Mouse (Mus musculus): Measurements from ENCODE around the gene Bhlhe41. TPM values are rescaled to one million over a fixed set of nuclear protein-coding genes. Genes with fewer than 3 reads are reported as not detected.

The Bhlhe41 gene
- polyA plus RNA-seq, 1 experiment from 2014 or later, result 3.0 TPM

DNA sequence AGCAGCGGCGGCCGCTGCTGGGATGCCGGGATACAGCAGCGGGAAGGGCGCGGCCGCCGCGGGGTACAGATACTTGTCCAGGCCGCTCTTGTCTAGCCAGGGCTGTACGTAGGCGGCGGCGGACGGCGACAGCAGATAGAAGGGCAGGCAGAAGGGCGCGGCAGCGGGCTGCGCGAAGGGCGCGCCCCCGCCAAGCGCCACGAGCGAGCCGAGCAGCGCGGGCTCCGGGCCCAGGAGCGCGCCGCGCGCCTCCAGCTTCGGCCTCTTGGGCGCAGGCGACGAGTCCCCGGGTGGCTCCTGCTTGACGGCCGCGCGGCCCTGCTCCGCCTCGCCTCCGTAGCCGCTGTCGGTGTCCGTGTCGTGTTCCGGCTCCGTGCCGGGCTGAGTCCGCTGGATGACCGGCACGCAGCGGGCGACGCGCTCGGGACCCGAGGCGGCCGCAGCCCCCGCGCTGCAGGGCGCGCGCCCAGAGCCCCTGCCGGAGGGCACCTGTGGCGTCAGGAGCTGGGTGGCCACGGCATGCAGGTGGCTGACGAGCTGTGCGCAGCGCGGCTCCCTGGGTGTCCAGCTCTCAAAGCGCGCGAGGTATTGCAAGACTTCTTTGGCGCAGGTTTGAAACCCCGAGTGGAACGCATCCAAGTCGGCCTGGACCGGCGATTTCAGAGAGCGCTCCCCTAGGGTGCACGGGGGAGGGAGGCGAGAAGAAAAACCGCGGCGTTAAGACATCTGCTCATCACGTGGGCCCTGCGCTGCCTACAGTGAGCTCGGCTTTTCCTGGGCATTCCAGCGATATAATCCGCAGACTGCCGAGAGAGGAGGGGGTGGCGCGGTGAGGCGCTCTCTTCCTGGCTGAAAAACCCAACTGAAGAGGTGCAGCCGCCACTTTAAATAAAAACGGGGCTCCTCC lies 2.0 kb downstream of the Bhlhe41 start:
- Histone ChIP-seq H3K36me3 (ENCODE audit: control insufficient read depth, insufficient read depth, low read length) (no peaks in the 10 kb centered on the region), H3K9ac (ENCODE audit: low read depth, low read length) (peak overlapping the region; percentile 71), H3K27ac (replicated peaks; ENCODE audit: low read depth, low read length) (no peak overlapping the region), H3K4me2 (ENCODE audit: low read depth, low read length) (peak overlapping the region; percentile 100), H3K27me3 (replicated peaks; ENCODE audit: control insufficient read depth, insufficient read depth, low read length) (peaks cover 44% of the 10 kb centered on the region), H3K9me3 (ENCODE audit: control insufficient read depth, low read length) (no peaks in the 10 kb centered on the region), H3K4me3 (ENCODE audit: low read depth, low read length) (peak overlapping the region; percentile 65), H3K4me1 (ENCODE audit: control insufficient read depth, insufficient read depth, low read length) (peaks cover 11% of the 10 kb centered on the region; the same call in 1 of the 2 replicates)
- DNase-seq (ENCODE audit: low spot score) (peak; percentile 89), ATAC-seq (ENCODE audit: low read depth) (peak; percentile 75)
- WGBS, result under 1% methylated on average over 33 of the region's 105 CpGs

DNA sequence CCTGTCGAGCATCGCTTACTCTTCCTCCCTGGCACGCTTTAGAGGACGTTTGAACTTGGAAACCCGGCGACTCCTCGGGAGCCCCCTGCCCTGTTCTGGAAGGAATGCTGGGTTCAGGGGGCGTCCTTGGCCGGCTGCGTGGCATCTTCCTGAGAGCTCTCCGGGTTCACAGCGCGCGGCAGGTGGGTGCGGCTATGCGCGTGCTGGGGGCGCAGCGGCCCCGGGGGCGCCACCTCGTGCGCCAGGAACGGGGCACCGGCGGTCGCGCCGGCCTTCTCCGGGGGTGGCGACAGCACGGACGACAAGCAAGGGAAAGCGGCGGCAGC lies 2.7 kb downstream of the Bhlhe41 start:
- H3K9ac ChIP-seq (ENCODE audit: low read depth, low read length), result peak overlapping the region; percentile 71
- H3K4me1 ChIP-seq (ENCODE audit: control insufficient read depth, insufficient read depth, low read length), result peaks cover 11% of the 10 kb centered on the region; the same call in 1 of the 2 replicates
- 1% methylated on average over 30 of the region's 35 CpGs for WGBS
- H3K36me3 ChIP-seq (ENCODE audit: control insufficient read depth, insufficient read depth, low read length), result no peaks in the 10 kb centered on the region
- H3K4me2 ChIP-seq (ENCODE audit: low read depth, low read length), result peak overlapping the region; percentile 100
- no peak for DNase-seq (ENCODE audit: low spot score)
- H3K4me3 ChIP-seq (ENCODE audit: low read depth, low read length), result peak overlapping the region; percentile 65
- no peak overlapping the region for H3K27ac ChIP-seq (replicated peaks; ENCODE audit: low read depth, low read length)
- H3K9me3 ChIP-seq (ENCODE audit: control insufficient read depth, low read length), result no peaks in the 10 kb centered on the region
- ATAC-seq (ENCODE audit: low read depth), result no peak
- H3K27me3 ChIP-seq (replicated peaks; ENCODE audit: control insufficient read depth, insufficient read depth, low read length), result peaks cover 44% of the 10 kb centered on the region

DNA sequence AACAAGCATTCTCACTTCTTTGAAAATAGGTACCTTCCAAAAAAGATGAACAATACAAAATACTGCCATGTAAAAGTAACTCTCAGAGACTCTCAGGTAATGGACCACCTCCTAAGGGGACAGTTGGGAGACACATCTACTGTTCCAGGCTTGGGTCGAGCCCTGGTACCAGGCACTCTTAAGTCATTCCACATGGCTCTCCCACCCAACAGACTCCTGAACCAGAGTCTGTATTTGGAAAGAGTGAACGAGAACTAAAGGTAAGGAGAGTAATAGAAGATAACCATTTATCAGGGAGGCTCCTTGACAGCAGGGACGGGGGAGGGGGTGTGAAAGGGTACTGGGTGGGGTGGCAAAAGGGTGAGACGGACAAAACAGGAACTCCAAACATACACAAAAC lies 3.0 kb downstream of the Bhlhe41 start:
- peak overlapping the region; percentile 71 for H3K9ac ChIP-seq (ENCODE audit: low read depth, low read length)
- H3K27me3 ChIP-seq (replicated peaks; ENCODE audit: control insufficient read depth, insufficient read depth, low read length), result peaks cover 44% of the 10 kb centered on the region
- WGBS, result 20% methylated on average over 4 of the region's 4 CpGs

DNA sequence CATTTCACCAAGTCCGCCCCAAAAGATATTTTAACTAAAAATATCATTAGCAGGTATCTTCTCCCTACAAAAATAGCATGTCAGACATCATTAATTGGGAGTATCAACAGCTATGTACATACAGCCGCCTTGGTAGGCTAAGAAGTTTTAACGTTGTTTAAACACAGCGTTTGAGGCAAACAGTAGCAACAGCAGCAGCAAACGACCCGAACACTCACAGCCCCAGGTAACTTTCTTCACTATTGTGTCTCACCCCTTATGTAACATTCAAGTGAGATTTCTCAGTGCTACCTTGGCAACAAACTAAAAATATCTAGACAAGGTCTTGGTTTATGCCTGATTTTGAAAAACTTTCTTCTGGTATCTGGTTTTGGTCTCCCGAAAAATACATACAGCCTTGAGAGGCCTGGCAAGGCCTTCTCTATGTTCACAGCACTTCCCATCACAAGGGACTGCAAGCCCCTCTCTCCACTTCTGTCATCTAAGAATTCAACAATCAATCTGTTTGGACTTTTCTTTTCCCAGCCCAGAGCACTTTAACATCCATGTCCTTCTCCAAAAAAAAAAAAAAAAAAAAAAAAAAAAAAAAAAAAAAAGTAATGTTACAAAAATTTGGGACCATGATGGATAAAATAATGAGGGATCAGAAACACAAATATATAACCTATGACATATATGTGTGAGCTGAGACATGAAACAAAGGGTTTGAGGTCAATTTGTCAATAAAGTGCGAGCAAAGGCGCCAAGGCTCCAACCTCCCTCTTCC lies 3.7 kb downstream of the Bhlhe41 start:
- Histone ChIP-seq H3K4me1 (ENCODE audit: control insufficient read depth, insufficient read depth, low read length) (peaks cover 11% of the 10 kb centered on the region; the same call in 1 of the 2 replicates), H3K36me3 (ENCODE audit: control insufficient read depth, insufficient read depth, low read length) (no peaks in the 10 kb centered on the region), H3K9ac (ENCODE audit: low read depth, low read length) (no peak overlapping the region), H3K4me3 (ENCODE audit: low read depth, low read length) (no peak overlapping the region), H3K27me3 (replicated peaks; ENCODE audit: control insufficient read depth, insufficient read depth, low read length) (peaks cover 44% of the 10 kb centered on the region), H3K9me3 (ENCODE audit: control insufficient read depth, low read length) (no peaks in the 10 kb centered on the region), H3K27ac (replicated peaks; ENCODE audit: low read depth, low read length) (no peak overlapping the region), H3K4me2 (ENCODE audit: low read depth, low read length) (peak overlapping the region; percentile 100)
- ATAC-seq (ENCODE audit: low read depth) (no peak), DNase-seq (ENCODE audit: low spot score) (no peak)
- 86% methylated on average over 9 of the region's 9 CpGs for WGBS

More for the DNA sequence above, 3.0 kb downstream of the Bhlhe41 start:
- ATAC-seq (ENCODE audit: low read depth) (no peak), DNase-seq (ENCODE audit: low spot score) (no peak)
- Histone ChIP-seq H3K4me2 (ENCODE audit: low read depth, low read length) (peak overlapping the region; percentile 100), H3K4me1 (ENCODE audit: control insufficient read depth, insufficient read depth, low read length) (peaks cover 11% of the 10 kb centered on the region; the same call in 1 of the 2 replicates), H3K4me3 (ENCODE audit: low read depth, low read length) (peak overlapping the region; percentile 65), H3K9me3 (ENCODE audit: control insufficient read depth, low read length) (no peaks in the 10 kb centered on the region), H3K27ac (replicated peaks; ENCODE audit: low read depth, low read length) (no peak overlapping the region), H3K36me3 (ENCODE audit: control insufficient read depth, insufficient read depth, low read length) (no peaks in the 10 kb centered on the region)

DNA sequence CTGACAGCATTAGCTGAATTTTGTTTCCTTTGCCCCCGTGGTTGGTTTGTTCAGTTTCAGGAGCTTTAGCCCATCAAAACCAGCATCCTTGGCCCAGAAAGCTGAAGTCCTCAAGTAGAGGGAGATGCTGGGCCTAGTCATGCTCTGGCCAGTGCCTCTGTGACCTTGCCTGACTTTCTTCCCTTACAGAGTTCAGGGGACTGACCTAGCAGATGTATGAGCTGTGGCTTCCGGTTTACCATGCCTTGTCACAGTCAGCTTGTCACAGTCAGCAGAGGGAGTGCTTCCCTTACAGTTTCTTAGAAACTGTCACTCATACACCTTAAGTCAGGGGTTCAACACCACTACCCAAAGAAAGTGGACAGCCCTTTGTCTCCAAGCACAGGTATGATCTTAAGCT lies 5.0 kb downstream of the Bhlhe41 start:
- DNase-seq (ENCODE audit: low spot score) (no peak), ATAC-seq (ENCODE audit: low read depth) (no peak)
- Histone ChIP-seq H3K4me2 (ENCODE audit: low read depth, low read length) (no peak overlapping the region), H3K9me3 (ENCODE audit: control insufficient read depth, low read length) (no peaks in the 10 kb centered on the region), H3K4me3 (ENCODE audit: low read depth, low read length) (no peak overlapping the region), H3K4me1 (ENCODE audit: control insufficient read depth, insufficient read depth, low read length) (peaks cover 10% of the 10 kb centered on the region), H3K27ac (replicated peaks; ENCODE audit: low read depth, low read length) (no peak overlapping the region), H3K27me3 (replicated peaks; ENCODE audit: control insufficient read depth, insufficient read depth, low read length) (peaks cover 33% of the 10 kb centered on the region), H3K36me3 (ENCODE audit: control insufficient read depth, insufficient read depth, low read length) (no peaks in the 10 kb centered on the region), H3K9ac (ENCODE audit: low read depth, low read length) (no peak overlapping the region)
- 50% methylated on average over 2 of the region's 2 CpGs for WGBS

DNA sequence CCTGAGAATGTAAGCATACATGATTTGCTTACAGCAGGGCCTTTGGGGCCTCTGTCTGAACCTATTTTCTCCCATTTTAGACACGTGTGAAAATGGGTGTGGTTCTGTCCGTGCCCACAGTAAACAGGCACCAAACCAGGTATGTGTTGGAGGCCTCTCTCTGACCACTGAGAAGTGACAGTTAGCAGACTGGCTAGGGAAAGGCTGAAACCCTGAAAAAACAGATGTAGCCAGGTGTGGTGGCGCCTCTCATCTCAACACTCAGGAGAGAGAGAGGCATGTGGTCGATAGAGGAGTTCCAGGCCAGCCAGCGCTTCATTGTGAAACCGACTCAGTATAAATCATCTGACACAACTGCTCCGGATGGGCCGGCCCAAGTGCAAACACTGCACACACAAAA lies 6.9 kb downstream of the Bhlhe41 start:
- H3K4me1 ChIP-seq (ENCODE audit: control insufficient read depth, insufficient read depth, low read length), result peaks cover 14% of the 10 kb centered on the region
- no peaks in the 10 kb centered on the region for H3K36me3 ChIP-seq (ENCODE audit: control insufficient read depth, insufficient read depth, low read length)
- WGBS, result 69% methylated on average over 8 of the region's 8 CpGs
- H3K9ac ChIP-seq (ENCODE audit: low read depth, low read length), result no peak overlapping the region
- H3K4me3 ChIP-seq (ENCODE audit: low read depth, low read length), result no peak overlapping the region
- H3K27me3 ChIP-seq (replicated peaks; ENCODE audit: control insufficient read depth, insufficient read depth, low read length), result peaks cover 15% of the 10 kb centered on the region
- no peak for DNase-seq (ENCODE audit: low spot score)
- ATAC-seq (ENCODE audit: low read depth), result no peak
- no peaks in the 10 kb centered on the region for H3K9me3 ChIP-seq (ENCODE audit: control insufficient read depth, low read length)
- no peak overlapping the region for H3K4me2 ChIP-seq (ENCODE audit: low read depth, low read length)
- H3K27ac ChIP-seq (replicated peaks; ENCODE audit: low read depth, low read length), result no peak overlapping the region

DNA sequence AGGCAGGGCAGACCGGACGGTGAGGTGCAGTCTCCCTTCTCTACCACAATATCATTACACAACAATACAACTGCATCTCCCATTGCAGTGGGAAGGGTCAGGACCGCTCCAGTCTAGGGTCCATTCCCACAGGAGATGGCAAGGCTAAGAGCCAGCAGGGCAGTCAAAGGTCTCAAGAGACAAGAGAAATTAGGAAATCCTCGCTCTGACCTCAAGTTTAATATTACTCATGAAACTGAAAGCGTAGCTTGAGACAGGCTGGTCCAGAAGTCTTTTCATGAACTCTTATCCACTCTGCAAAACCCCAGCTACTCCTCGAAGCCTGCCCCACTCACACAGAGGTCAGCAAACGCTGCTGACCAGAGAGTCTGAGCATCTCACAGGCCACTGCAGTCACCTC lies 7.9 kb downstream of the Bhlhe41 start:
- Histone ChIP-seq H3K9ac (ENCODE audit: low read depth, low read length) (no peak overlapping the region), H3K36me3 (ENCODE audit: control insufficient read depth, insufficient read depth, low read length) (no peaks in the 10 kb centered on the region), H3K4me3 (ENCODE audit: low read depth, low read length) (no peak overlapping the region), H3K27ac (replicated peaks; ENCODE audit: low read depth, low read length) (no peak overlapping the region), H3K4me1 (ENCODE audit: control insufficient read depth, insufficient read depth, low read length) (peaks cover 10% of the 10 kb centered on the region), H3K27me3 (replicated peaks; ENCODE audit: control insufficient read depth, insufficient read depth, low read length) (peaks cover 5% of the 10 kb centered on the region), H3K9me3 (ENCODE audit: control insufficient read depth, low read length) (no peaks in the 10 kb centered on the region), H3K4me2 (ENCODE audit: low read depth, low read length) (no peak overlapping the region)
- 87% methylated on average over 7 of the region's 7 CpGs for WGBS
- ATAC-seq (ENCODE audit: low read depth), result no peak
- DNase-seq (ENCODE audit: low spot score), result no peak

DNA sequence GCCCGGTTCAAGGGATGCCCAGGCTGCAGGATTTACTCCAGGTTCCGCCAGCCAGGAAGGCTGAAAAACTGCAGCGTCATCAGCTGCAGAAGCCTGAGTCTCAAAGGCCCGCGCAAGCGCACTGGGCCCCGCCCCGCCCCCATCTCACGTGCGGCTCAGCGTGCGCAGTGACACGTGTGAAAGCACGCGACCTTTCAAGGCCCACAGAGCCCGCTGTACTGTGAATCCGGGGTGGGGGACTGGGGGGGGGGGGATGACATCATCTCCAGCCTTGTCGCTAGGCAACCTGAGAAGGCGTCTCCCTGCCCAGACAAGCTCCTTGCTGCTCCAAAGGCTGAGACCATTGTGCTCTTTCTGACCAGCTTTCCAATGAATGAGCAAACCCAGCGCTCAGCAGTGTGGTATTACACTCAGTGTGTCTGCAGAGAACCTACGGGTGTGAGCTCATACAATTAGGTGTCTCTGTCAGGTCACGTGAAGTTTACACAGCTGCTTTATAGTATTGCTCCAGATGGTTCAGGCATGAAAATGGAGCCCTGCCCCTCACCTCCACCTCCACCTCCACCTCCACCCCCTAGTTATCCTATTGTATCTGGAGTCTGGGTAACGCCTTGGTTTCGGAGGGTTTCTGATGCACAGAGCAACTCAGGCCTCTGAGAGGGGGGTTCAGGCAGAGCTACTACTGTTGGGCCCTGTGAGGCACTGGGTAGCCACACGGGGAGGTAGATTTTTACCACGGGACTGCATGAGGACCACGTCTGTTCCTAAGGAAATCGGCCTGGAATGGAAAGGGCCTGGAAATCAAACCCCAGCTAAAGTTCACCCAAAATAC lies 9.4 kb downstream of the Bhlhe41 start:
- Histone ChIP-seq H3K9me3 (ENCODE audit: control insufficient read depth, low read length) (no peaks in the 10 kb centered on the region), H3K27me3 (replicated peaks; ENCODE audit: control insufficient read depth, insufficient read depth, low read length) (no peaks in the 10 kb centered on the region), H3K4me1 (ENCODE audit: control insufficient read depth, insufficient read depth, low read length) (peaks cover 10% of the 10 kb centered on the region), H3K4me2 (ENCODE audit: low read depth, low read length) (peak overlapping the region; percentile 57), H3K4me3 (ENCODE audit: low read depth, low read length) (peak overlapping the region; percentile 26), H3K27ac (replicated peaks; ENCODE audit: low read depth, low read length) (peak overlapping the region; percentile 56; the same call in 1 of the 2 replicates), H3K9ac (ENCODE audit: low read depth, low read length) (peak overlapping the region; percentile 38), H3K36me3 (ENCODE audit: control insufficient read depth, insufficient read depth, low read length) (no peaks in the 10 kb centered on the region)
- peak; percentile 96 for DNase-seq (ENCODE audit: low spot score)
- 9% methylated on average over 20 of the region's 28 CpGs for WGBS
- peak; percentile 95 for ATAC-seq (ENCODE audit: low read depth)
